Mouse (Mus musculus): ENCODE data around the gene Cacna2d3.

DNA sequence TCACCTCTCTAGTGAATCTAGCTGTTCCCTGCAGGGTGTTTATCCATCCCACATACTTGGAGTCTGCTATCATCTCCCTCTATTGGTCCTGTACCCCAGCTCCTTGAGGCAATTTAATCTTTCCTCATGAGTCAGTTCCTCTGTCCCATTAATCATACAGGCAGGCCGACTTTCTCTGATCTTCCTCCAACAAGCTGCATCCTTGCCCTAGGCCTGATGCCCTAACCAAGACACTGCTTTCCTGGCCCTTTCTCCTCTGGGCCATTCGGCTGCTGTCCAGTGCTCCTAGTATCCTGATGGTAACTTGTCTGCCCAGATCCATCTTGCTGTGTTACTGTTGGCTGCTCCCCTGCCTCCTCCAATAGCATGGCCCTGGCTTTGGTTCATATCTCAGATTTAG is 737.4 kb downstream of the Cacna2d3 start:
- TF ChIP-seq CTCF (IDR thresholded peaks at IDR 0.05; ENCODE audit: low read depth): no peak
- no peak for TF ChIP-seq EP300 (IDR thresholded peaks at IDR 0.05; ENCODE audit: low read depth)

Measured in liver, postnatal 0 days (tissue).